Mouse (Mus musculus) brain, embryonic 14.5 days (tissue): ENCODE results near the gene Ing4. TPM values are rescaled to one million over a fixed set of nuclear protein-coding genes. Genes with fewer than 3 reads are reported as not detected.
A peak's percentile ranks its signal among the peaks of the same experiment; 100 is the strongest.

Experiments
- DNase-seq: peaks from one replicate; pipeline ENCODE4 v3.0.0-alpha.2; 2011; ENCODE audit warnings: low read depth
- CTCF ChIP-seq: fragments of 200-500 bp; IDR thresholded peaks from 2 replicates; pipeline ENCODE4 v1.5.1; 2012; ENCODE audit warnings: inconsistent platforms, mild to moderate bottlenecking, moderate library complexity, borderline replicate concordance; ENCODE audit not compliant: insufficient read depth, insufficient read length; ENCODE audit errors: extremely low read depth
- POLR2A ChIP-seq: fragments of 200-500 bp; IDR thresholded peaks from 2 replicates; pipeline ENCODE4 v1.6.1; 2012; ENCODE audit warnings: mild to moderate bottlenecking, inconsistent platforms, borderline replicate concordance; ENCODE audit not compliant: poor library complexity, insufficient read depth, insufficient read length, severe bottlenecking; ENCODE audit errors: extremely low read depth
- polyA plus RNA-seq: library from polyadenylated mRNA; depleted of rRNA; stranded (reverse); fragments of >200 nt; gene quantifications from 2 replicates; pipeline ENCODE4 v1.2.3, GENCODE M21; 2012; rRNA removed

The Ing4 gene
- polyA plus RNA-seq, 1 experiment: 127 TPM

- TF ChIP-seq CTCF (no peak), POLR2A (no peak)
- peak; percentile 70 for DNase-seq
These were observed 57.2 kb downstream of the Ing4 start for GRCm38 (mm10) chr6:125096597-125097345.

- DNase-seq: peak; percentile 39
- TF ChIP-seq POLR2A: no peak
- no peak for TF ChIP-seq CTCF
These were observed 57.8 kb downstream of the Ing4 start for GRCm38 (mm10) chr6:125097346-125097689.

GRCm38 (mm10) chr6:125097951-125098350 lies 58.4 kb downstream of the Ing4 start:
- TF ChIP-seq POLR2A: no peak
- TF ChIP-seq CTCF: no peak
- DNase-seq: no peak

- TF ChIP-seq CTCF: no peak
- TF ChIP-seq POLR2A: no peak
- no peak for DNase-seq
These were observed 59.0 kb downstream of the Ing4 start for GRCm38 (mm10) chr6:125098513-125098912.

Other genes starting within 250 kb of the Ing4 start
- gene Spsb2, start 231.1 kb upstream of the Ing4 start, polyA plus RNA-seq: 5.3 and 5.7 TPM in 2 replicates
- gene Tpi1, start 225.5 kb upstream of the Ing4 start, polyA plus RNA-seq: 318 and 333 TPM in 2 replicates
- gene Usp5, start 210.3 kb upstream of the Ing4 start, polyA plus RNA-seq: 157 and 162 TPM in 2 replicates
- 49.5 and 122 TPM in 2 replicates for gene Cdca3, start 210.2 kb upstream of the Ing4 start, polyA plus RNA-seq
- 1.9 and 2.6 TPM in 2 replicates for gene Gnb3, start 199.5 kb upstream of the Ing4 start, polyA plus RNA-seq
- gene P3h3, start 182.0 kb upstream of the Ing4 start, polyA plus RNA-seq: 123 and 173 TPM in 2 replicates
- 107 and 117 TPM in 2 replicates for gene Gpr162, start 175.8 kb upstream of the Ing4 start, polyA plus RNA-seq
- 0.09 and 0.14 TPM in 2 replicates for gene Cd4, start 151.5 kb upstream of the Ing4 start, polyA plus RNA-seq
- 3.8 and 4.5 TPM in 2 replicates for gene Lag3, start 128.1 kb upstream of the Ing4 start, polyA plus RNA-seq
- 2,630 and 3,258 TPM in 2 replicates for gene Ptms, start 119.7 kb upstream of the Ing4 start, polyA plus RNA-seq
- 551 and 626 TPM in 2 replicates for gene Mlf2, start 108.4 kb upstream of the Ing4 start, polyA plus RNA-seq
- 130 and 170 TPM in 2 replicates for gene Cops7a, start 74.2 kb upstream of the Ing4 start, polyA plus RNA-seq
- gene Pianp, start 43.1 kb upstream of the Ing4 start, polyA plus RNA-seq: 49.8 and 68.1 TPM in 2 replicates
- gene Zfp384, start 30.6 kb upstream of the Ing4 start, polyA plus RNA-seq: 107 and 118 TPM in 2 replicates
- 29.5 and 32.6 TPM in 2 replicates for gene Acrbp, start 9.9 kb downstream of the Ing4 start, polyA plus RNA-seq
- gene Lpar5, start 28.2 kb downstream of the Ing4 start, polyA plus RNA-seq: 1.0 and 1.2 TPM in 2 replicates
- gene Chd4, start 56.2 kb downstream of the Ing4 start, polyA plus RNA-seq: 69.8 and 142 TPM in 2 replicates
- gene Nop2, start 92.1 kb downstream of the Ing4 start, polyA plus RNA-seq: 32.6 and 34.6 TPM in 2 replicates
- 29.9 TPM in 2 replicates for gene Iffo1, start 105.5 kb downstream of the Ing4 start, polyA plus RNA-seq
- gene Gapdh, start 126.7 kb downstream of the Ing4 start, polyA plus RNA-seq: 2,343 and 3,527 TPM in 2 replicates
- 169 and 213 TPM in 2 replicates for gene Ncapd2, start 151.9 kb downstream of the Ing4 start, polyA plus RNA-seq
- 48.9 and 54.4 TPM in 2 replicates for gene Mrpl51, start 152.0 kb downstream of the Ing4 start, polyA plus RNA-seq
- gene Vamp1, start 175.8 kb downstream of the Ing4 start, polyA plus RNA-seq: 19.9 and 22.3 TPM in 2 replicates
- gene Tapbpl, start 192.1 kb downstream of the Ing4 start, polyA plus RNA-seq: 2.7 and 3.1 TPM in 2 replicates
- gene Cd27, start 197.2 kb downstream of the Ing4 start, polyA plus RNA-seq: 0.15 and 0.24 TPM in 2 replicates
- not detected in 2 replicates for gene Tuba3a, start 246.3 kb downstream of the Ing4 start, polyA plus RNA-seq